Mouse (Mus musculus): Measurements from ENCODE around the gene Gar1.

DNA sequence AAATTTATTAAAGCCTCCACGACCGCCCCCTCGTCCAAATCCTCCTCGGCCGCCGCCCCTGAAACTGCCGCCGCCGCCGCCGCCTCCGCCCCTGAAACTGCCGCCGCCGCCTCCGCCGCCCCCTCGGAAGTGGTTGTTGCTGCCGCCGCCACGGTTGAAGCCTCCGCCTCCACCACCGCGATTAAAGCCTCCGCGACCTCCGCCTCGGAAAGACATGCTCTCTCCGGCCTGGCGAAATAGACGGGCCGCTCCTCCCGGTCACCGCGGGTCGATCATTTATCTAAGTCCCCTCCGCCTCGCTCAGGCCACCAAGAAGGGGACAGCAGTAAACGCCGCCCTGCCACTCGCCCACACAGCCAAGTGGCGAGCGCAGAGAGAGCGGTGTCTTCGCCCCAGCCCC, 570 bp downstream of the Gar1 start:
- no peak for TF ChIP-seq POLR2A (IDR thresholded peaks at IDR 0.05; ENCODE audit: insufficient read depth, low read depth, low read length)
- no peak for TF ChIP-seq CTCF (IDR thresholded peaks at IDR 0.05; ENCODE audit: insufficient read depth, low read depth, low read length)
